Mouse (Mus musculus): ENCODE data around the gene Mcidas. TPM values are rescaled to one million over a fixed set of nuclear protein-coding genes. Genes with fewer than 3 reads are reported as not detected.

Gene Mcidas
- total RNA-seq (2014; rRNA removed): 0.77 and 1.4 TPM in 2 replicates
- 0.38 and 0.81 TPM in 2 replicates for polyA plus RNA-seq (2015; fragmentation: Nextera tagmentation; extraction: Ambion mirVana)

DNA sequence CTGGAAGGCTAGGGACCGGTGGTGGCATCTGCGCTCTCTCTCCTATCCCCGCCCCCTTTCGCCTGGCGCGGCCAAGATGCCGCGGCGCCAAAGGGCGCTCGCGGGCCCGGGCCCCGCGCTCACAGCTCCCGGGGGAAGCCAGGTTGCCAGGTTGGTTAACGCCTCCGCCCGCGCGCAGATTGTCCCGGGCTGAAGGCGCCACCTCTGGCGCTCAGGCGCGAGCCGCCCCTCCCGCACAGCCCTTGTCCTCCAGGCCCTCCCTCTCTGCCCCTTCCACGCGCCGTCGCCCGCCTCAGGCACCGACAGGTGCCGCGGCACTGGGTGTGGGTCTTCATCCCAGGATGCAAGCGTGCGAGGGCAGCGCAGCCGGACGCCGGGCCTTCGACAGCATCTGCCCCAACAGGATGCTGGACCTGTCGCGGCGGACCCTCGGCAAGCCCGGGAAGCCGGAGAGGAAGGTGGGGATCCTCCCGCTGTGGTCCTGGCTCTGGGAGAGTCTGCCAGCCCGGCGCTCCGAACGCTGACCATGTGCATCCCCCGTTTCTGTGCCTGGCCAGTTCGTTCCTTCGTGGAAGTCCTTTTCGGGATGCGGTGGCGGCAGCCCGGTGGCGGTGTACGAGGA is at the start of gene Mcidas:
Gene Mcidas, plus strand, starts transcription at position 315 of the 622 bp plus-strand sequence.
- H3K27ac ChIP-seq (ENCODE audit: low read depth, low read length): no peak within 1 kb of the TSS
- H3K4me1 ChIP-seq (ENCODE audit: insufficient read depth, low read length): peaks cover 5% of the 10 kb centered on the region; the same call in 1 of the 2 replicates
- DNase-seq (ENCODE audit: low spot score) (no peak), ATAC-seq (ENCODE audit: low FRiP score) (peak; percentile 17; the same call in 1 of the 2 replicates)
- H3K27me3 ChIP-seq (ENCODE audit: insufficient read depth, low read length): peaks cover 79% of the 10 kb centered on the region
- no peaks in the 10 kb centered on the region for H3K9me3 ChIP-seq (ENCODE audit: low read length)
- H3K4me2 ChIP-seq (ENCODE audit: low read depth, low read length, poor library complexity, severe bottlenecking): peak within 1 kb of the TSS; percentile 74
- peak within 1 kb of the TSS; percentile 52 for H3K9ac ChIP-seq (replicated peaks; ENCODE audit: low read length, poor library complexity, severe bottlenecking)
- WGBS: 0% methylated on average over 61 of the region's 63 CpGs
- H3K36me3 ChIP-seq (ENCODE audit: insufficient read depth, low read length): no peaks in the 10 kb centered on the region
- TF ChIP-seq CTCF (IDR thresholded peaks at IDR 0.05): no peak
- H3K4me3 ChIP-seq (ENCODE audit: low read depth, low read length): peak within 1 kb of the TSS; percentile 45

DNA sequence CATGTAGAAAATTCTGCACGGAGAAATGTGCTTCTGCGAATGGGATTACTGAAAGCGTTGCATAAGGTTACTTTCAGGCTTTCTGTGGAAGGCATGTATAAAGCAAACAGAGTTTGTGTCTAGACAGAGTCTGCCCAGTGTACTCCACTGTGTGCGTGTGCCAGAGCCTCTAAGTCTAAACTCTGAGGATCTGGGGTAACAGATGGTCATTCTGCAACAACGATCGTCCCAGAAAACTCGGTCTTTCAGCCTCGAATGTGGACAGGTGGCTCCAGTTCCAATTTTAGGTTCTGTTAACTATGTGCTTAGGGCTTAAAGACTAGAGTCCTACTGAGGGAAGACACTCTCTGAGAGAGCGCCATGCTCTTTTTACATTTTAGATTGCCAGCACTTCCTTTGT is 48.3 kb upstream of the Mcidas start:
- Histone ChIP-seq H3K9ac (replicated peaks; ENCODE audit: low read length, poor library complexity, severe bottlenecking) (no peak overlapping the region), H3K4me2 (ENCODE audit: low read depth, low read length, poor library complexity, severe bottlenecking) (no peak overlapping the region), H3K9me3 (ENCODE audit: low read length) (no peaks in the 10 kb centered on the region), H3K27ac (ENCODE audit: low read depth, low read length) (no peak overlapping the region), H3K4me1 (ENCODE audit: insufficient read depth, low read length) (no peaks in the 10 kb centered on the region), H3K4me3 (ENCODE audit: low read depth, low read length) (no peak overlapping the region), H3K27me3 (ENCODE audit: insufficient read depth, low read length) (no peaks in the 10 kb centered on the region), H3K36me3 (ENCODE audit: insufficient read depth, low read length) (peaks cover 60% of the 10 kb centered on the region)
- WGBS: 98% methylated on average over 9 of the region's 9 CpGs
- no peak for TF ChIP-seq CTCF (IDR thresholded peaks at IDR 0.05)
- ATAC-seq (ENCODE audit: low FRiP score) (no peak), DNase-seq (ENCODE audit: low spot score) (no peak)

- no peak overlapping the region for H3K27ac ChIP-seq (ENCODE audit: low read depth, low read length)
- no peaks in the 10 kb centered on the region for H3K9me3 ChIP-seq (ENCODE audit: low read length)
- H3K27me3 ChIP-seq (ENCODE audit: insufficient read depth, low read length): no peaks in the 10 kb centered on the region
- H3K36me3 ChIP-seq (ENCODE audit: insufficient read depth, low read length): peaks cover 64% of the 10 kb centered on the region
- no peak overlapping the region for H3K4me2 ChIP-seq (ENCODE audit: low read depth, low read length, poor library complexity, severe bottlenecking)
- H3K9ac ChIP-seq (replicated peaks; ENCODE audit: low read length, poor library complexity, severe bottlenecking): no peak overlapping the region
- ATAC-seq (ENCODE audit: low FRiP score) (no peak), DNase-seq (ENCODE audit: low spot score) (no peak)
- no peak for TF ChIP-seq CTCF (IDR thresholded peaks at IDR 0.05)
- H3K4me3 ChIP-seq (ENCODE audit: low read depth, low read length): no peak overlapping the region
- WGBS: 93% methylated on average over 6 of the region's 6 CpGs
- no peaks in the 10 kb centered on the region for H3K4me1 ChIP-seq (ENCODE audit: insufficient read depth, low read length)
Measured at GRCm38 (mm10) chr13:112945900-112946299, 47.7 kb upstream of the Mcidas start.

DNA sequence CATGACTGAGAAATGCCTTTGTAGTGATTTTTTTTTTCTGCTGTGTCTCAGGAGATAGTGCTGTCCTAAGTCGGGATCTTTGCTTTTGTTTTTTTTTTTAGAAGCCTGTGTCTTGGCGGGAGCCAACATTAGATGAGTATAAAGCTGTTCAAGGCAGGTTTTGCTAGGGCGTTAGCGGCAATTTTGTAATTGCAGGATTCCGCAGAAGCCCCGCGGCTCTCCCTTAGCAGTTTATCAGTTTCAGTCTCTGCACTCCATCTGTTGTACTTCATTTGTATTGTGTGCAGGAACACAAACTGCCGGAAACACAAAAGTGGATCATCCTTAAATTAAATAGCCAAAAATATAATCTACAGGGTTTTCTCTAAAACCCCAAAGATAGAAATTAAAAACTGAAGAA is 39.6 kb upstream of the Mcidas start:
- Histone ChIP-seq H3K4me2 (ENCODE audit: low read depth, low read length, poor library complexity, severe bottlenecking) (no peak overlapping the region), H3K27me3 (ENCODE audit: insufficient read depth, low read length) (no peaks in the 10 kb centered on the region), H3K4me1 (ENCODE audit: insufficient read depth, low read length) (no peaks in the 10 kb centered on the region), H3K4me3 (ENCODE audit: low read depth, low read length) (no peak overlapping the region), H3K9ac (replicated peaks; ENCODE audit: low read length, poor library complexity, severe bottlenecking) (no peak overlapping the region), H3K9me3 (ENCODE audit: low read length) (no peaks in the 10 kb centered on the region), H3K27ac (ENCODE audit: low read depth, low read length) (no peak overlapping the region), H3K36me3 (ENCODE audit: insufficient read depth, low read length) (peaks cover 73% of the 10 kb centered on the region)
- DNase-seq (ENCODE audit: low spot score) (no peak), ATAC-seq (ENCODE audit: low FRiP score) (no peak)
- no peak for TF ChIP-seq CTCF (IDR thresholded peaks at IDR 0.05)
- 93% methylated on average over 8 of the region's 8 CpGs for WGBS

GRCm38 (mm10) chr13:112963081-112963480 is 30.6 kb upstream of the Mcidas start:
- H3K4me1 ChIP-seq (ENCODE audit: insufficient read depth, low read length): no peaks in the 10 kb centered on the region
- H3K9ac ChIP-seq (replicated peaks; ENCODE audit: low read length, poor library complexity, severe bottlenecking): no peak overlapping the region
- H3K9me3 ChIP-seq (ENCODE audit: low read length): no peaks in the 10 kb centered on the region
- peaks cover 53% of the 10 kb centered on the region for H3K36me3 ChIP-seq (ENCODE audit: insufficient read depth, low read length)
- no peak overlapping the region for H3K4me3 ChIP-seq (ENCODE audit: low read depth, low read length)
- no peak for TF ChIP-seq CTCF (IDR thresholded peaks at IDR 0.05)
- no peak for DNase-seq (ENCODE audit: low spot score)
- H3K4me2 ChIP-seq (ENCODE audit: low read depth, low read length, poor library complexity, severe bottlenecking): no peak overlapping the region
- WGBS: 78% methylated on average over 5 of the region's 5 CpGs
- no peak overlapping the region for H3K27ac ChIP-seq (ENCODE audit: low read depth, low read length)
- ATAC-seq (ENCODE audit: low FRiP score): no peak
- no peaks in the 10 kb centered on the region for H3K27me3 ChIP-seq (ENCODE audit: insufficient read depth, low read length)

DNA sequence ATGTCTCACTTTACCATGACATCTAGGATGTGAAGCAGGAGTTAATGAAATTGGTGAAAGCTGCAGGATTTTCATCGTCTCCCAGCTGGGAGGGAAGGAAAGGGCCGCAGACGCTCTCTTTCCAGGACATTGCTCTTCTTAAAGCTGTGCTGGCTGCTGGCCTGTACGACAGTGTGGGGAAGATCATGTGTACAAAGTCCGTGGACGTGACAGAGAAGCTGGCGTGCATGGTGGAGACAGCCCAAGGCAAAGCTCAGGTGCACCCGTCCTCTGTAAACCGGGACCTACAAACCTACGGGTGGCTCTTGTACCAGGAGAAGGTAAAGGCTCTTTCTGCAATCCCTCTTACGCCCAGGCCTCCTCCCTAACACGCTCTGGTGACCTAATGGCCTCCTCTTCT is 29.2 kb upstream of the Mcidas start:
- Histone ChIP-seq H3K4me3 (ENCODE audit: low read depth, low read length) (no peak overlapping the region), H3K9me3 (ENCODE audit: low read length) (no peaks in the 10 kb centered on the region), H3K27ac (ENCODE audit: low read depth, low read length) (no peak overlapping the region), H3K36me3 (ENCODE audit: insufficient read depth, low read length) (peaks cover 57% of the 10 kb centered on the region), H3K4me1 (ENCODE audit: insufficient read depth, low read length) (no peaks in the 10 kb centered on the region), H3K27me3 (ENCODE audit: insufficient read depth, low read length) (no peaks in the 10 kb centered on the region), H3K4me2 (ENCODE audit: low read depth, low read length, poor library complexity, severe bottlenecking) (no peak overlapping the region), H3K9ac (replicated peaks; ENCODE audit: low read length, poor library complexity, severe bottlenecking) (no peak overlapping the region)
- DNase-seq (ENCODE audit: low spot score) (no peak), ATAC-seq (ENCODE audit: low FRiP score) (no peak)
- 91% methylated on average over 12 of the region's 12 CpGs for WGBS
- no peak for TF ChIP-seq CTCF (IDR thresholded peaks at IDR 0.05)

All from midbrain, postnatal 0 days (tissue).